Mouse (Mus musculus) embryonic facial prominence, embryonic 14.5 days (tissue): Measurements from ENCODE around the gene Cnih1. TPM values are rescaled to one million over a fixed set of nuclear protein-coding genes. Genes with fewer than 3 reads are reported as not detected.

Experiments used
- ATAC-seq: fragments of 200-750 bp; cut with Nextera tagmentation; 2 replicates; pipeline ENCODE4 v1.8.0; 2017; ENCODE audit warnings: low read depth, moderate number of reproducible peaks, moderate TSS enrichment
- DNase-seq: peaks from one replicate; pipeline ENCODE4 v3.0.0-alpha.2; 2015; ENCODE audit warnings: low spot score
- H3K27ac ChIP-seq: fragments of 300-500 bp; sonication (generic); replicated peaks from 2 replicates; pipeline ENCODE4 v1.5.1; 2014; ENCODE audit warnings: low read depth, mild to moderate bottlenecking, low read length, moderate library complexity
- H3K27me3 ChIP-seq: fragments of 300-500 bp; sonication (generic); replicated peaks from 2 replicates; pipeline ENCODE4 v1.6.1; 2014; ENCODE audit warnings: low read length; ENCODE audit not compliant: control insufficient read depth, insufficient read depth
- H3K36me3 ChIP-seq: fragments of 300-500 bp; sonication (generic); 2 replicates; pipeline ENCODE4 v1.6.1; 2014; ENCODE audit warnings: low read length, mixed read lengths; ENCODE audit not compliant: control insufficient read depth, insufficient read depth
- H3K4me1 ChIP-seq: fragments of 300-500 bp; sonication (generic); 2 replicates; pipeline ENCODE4 v1.6.1; 2014; ENCODE audit warnings: antibody characterized with exemption, low read length; ENCODE audit not compliant: control insufficient read depth, insufficient read depth
- H3K4me2 ChIP-seq: fragments of 300-500 bp; sonication (generic); 2 replicates; pipeline ENCODE4 v1.6.1; 2014; ENCODE audit warnings: low read depth, mild to moderate bottlenecking, low read length, moderate library complexity, mixed read lengths
- H3K4me3 ChIP-seq: fragments of 300-500 bp; sonication (generic); 2 replicates; pipeline ENCODE4 v1.5.1; 2014; ENCODE audit warnings: low read depth, mild to moderate bottlenecking, low read length
- H3K9ac ChIP-seq: fragments of 300-500 bp; sonication (generic); 2 replicates; pipeline ENCODE4 v1.6.1; 2014; ENCODE audit warnings: low read depth, mild to moderate bottlenecking, low read length, moderate library complexity, mixed read lengths
- H3K9me3 ChIP-seq: fragments of 300-500 bp; sonication (generic); 2 replicates; pipeline ENCODE4 v1.6.1; 2016; ENCODE audit warnings: low read length; ENCODE audit not compliant: control insufficient read depth
- WGBS: fragments of 180-500 bp; shearing (Covaris S2); extraction: QIAGEN DNeasy Blood & Tissue Kit; methylation state at CpG from one replicate; pipeline ENCODE4 v1.1.7; 2014; 5-methylcytosine and 5-hydroxymethylcytosine counted together
- polyA plus RNA-seq: library from polyadenylated mRNA; unstranded; fragments of >200 nt; fragmentation: Nextera tagmentation; extraction: Ambion mirVana; gene quantifications from 2 replicates; pipeline ENCODE4 v1.2.1, GENCODE M21; 2014

Gene Cnih1
- polyA plus RNA-seq, 1 experiment from 2014 or later, result 214 TPM

DNA sequence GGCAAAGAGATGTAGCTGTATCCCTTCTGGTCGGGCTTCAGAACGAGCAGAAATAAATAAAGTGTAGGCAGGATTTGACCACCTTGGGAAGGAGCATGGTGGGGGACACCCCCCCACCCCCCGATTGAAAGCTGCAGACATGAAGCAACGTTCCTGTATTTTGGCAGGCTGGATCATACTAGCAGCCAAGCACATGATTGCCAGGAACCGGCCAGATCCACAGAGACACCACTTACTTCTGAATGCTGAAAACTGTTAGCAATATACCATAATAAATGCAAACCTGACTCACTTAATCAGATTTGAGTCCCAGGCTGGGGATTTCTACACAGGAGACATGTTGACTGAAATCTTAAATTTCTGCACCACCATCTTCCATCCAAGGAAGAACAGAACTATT is 53.9 kb downstream of the Cnih1 start:
- no peak overlapping the region for H3K9ac ChIP-seq
- no peaks in the 10 kb centered on the region for H3K9me3 ChIP-seq
- H3K27me3 ChIP-seq, result no peaks in the 10 kb centered on the region
- peaks cover 3% of the 10 kb centered on the region; the same call in 1 of the 2 replicates for H3K4me1 ChIP-seq
- H3K4me2 ChIP-seq, result peak overlapping the region; percentile 35
- no peak overlapping the region; the same call in 1 of the 2 replicates for H3K27ac ChIP-seq
- no peak for DNase-seq
- no peak overlapping the region for H3K4me3 ChIP-seq
- WGBS, result 27% methylated on average over 5 of the region's 5 CpGs
- no peaks in the 10 kb centered on the region for H3K36me3 ChIP-seq
- no peak for ATAC-seq

DNA sequence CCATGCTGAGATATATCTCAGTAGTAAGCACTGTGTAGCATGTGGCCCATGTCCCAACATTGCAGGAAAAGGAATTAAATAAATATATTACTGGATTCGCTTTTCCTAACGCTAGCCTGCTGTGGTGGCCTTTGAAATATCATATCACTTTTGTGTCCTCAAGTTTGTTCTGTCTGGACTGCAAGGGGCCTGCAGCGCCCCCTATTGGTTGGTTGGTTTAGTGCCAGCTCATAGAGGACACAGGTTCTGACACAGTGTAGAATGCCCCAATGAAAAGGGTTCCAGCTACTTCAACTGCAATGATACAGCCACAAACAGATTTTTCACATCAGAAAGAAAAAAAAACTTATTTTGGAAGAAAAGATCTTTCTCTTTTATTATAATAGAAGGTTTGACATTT is 62.5 kb downstream of the Cnih1 start:
- ATAC-seq, result no peak
- H3K36me3 ChIP-seq, result no peaks in the 10 kb centered on the region
- H3K4me1 ChIP-seq, result peaks cover 11% of the 10 kb centered on the region; the same call in 1 of the 2 replicates
- no peak for DNase-seq
- no peak overlapping the region for H3K9ac ChIP-seq
- WGBS, result 46% methylated on average over 3 of the region's 3 CpGs
- no peaks in the 10 kb centered on the region for H3K9me3 ChIP-seq
- H3K4me2 ChIP-seq, result no peak overlapping the region
- H3K27ac ChIP-seq, result no peak overlapping the region
- H3K4me3 ChIP-seq, result no peak overlapping the region
- no peaks in the 10 kb centered on the region for H3K27me3 ChIP-seq

Other genes starting within 250 kb of the Cnih1 start
- gene Cdkn3, start 27.9 kb downstream of the Cnih1 start, polyA plus RNA-seq, result 42.6 and 46.3 TPM in 2 replicates
- gene Gmfb, start 33.8 kb upstream of the Cnih1 start, polyA plus RNA-seq, result 85.7 and 90.0 TPM in 2 replicates
- 27.9 and 28.7 TPM in 2 replicates for gene Cgrrf1, start 43.7 kb upstream of the Cnih1 start, polyA plus RNA-seq
- 8.2 and 9.6 TPM in 2 replicates for gene Samd4, start 94.4 kb upstream of the Cnih1 start, polyA plus RNA-seq